Mouse (Mus musculus): ENCODE measurements at regions not wholly inside any gene's neighbourhood (a gene's known extent, or its start where the extent isn't known, plus 50 kb on each side); places are given as distances from the start of the nearest gene placed in this dataset.

DNA sequence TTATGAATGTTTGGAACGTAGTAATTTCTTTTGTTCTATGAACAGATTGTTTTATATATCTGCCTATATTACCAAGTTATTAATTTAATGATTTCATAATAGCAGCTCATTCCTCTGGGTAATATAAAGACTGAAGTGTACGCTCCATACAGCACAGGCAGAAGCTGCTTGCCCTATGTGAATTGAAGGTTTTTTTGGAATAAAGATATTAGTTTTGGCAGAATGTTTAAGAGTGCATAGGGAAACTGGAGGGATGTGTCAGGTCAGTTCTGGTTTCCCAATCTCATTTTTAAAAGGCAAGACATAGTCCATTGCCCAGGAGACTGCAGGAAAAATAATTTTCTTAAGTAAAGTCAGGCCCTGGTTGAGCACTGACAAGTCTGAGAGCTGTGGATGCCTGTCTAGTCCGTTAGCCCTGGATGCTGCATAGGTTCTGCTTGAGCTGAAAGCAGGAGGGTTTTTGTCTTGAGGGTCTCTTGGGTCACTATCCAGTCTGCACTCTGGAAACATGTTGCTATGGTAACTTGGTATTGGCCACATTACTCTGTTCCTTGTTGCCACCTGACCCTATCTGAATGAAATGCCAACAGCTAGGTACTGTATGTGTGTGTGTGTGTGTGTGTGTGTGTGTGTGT, 516.3 kb upstream of the Fam160b2 start:
- TF ChIP-seq EP300 (IDR thresholded peaks at IDR 0.05) (no peak), CTCF (IDR thresholded peaks at IDR 0.05) (no peak)

Data from lung, postnatal 0 days (tissue).